Comparison of ENCODE assay signal across 8 mouse cellular contexts in genomic region chr8:72547122-72547801, GRCm38 (mm10). TPM values are rescaled to one million over a fixed set of nuclear protein-coding genes. Genes with fewer than 3 reads are reported as not detected.
DNase-seq lines count a peak whose midpoint lies in the region; ATAC-seq and TF ChIP-seq lines count a peak whose summit lies in the region.

No protein-coding gene starts in this region.

- no peak for TF ChIP-seq POLR2A in lung, adult 2 months (IDR thresholded peaks at IDR 0.05; ENCODE audit: borderline replicate concordance, extremely low read depth, low read depth, low read length)
- TF ChIP-seq POLR2A in brain, embryonic 14.5 days (IDR thresholded peaks at IDR 0.05; ENCODE audit: borderline replicate concordance, extremely low read depth, insufficient read depth, insufficient read length, poor library complexity, severe bottlenecking) = no peak

- WGBS in lung, adult 2 months = 2% methylated on average over 27 of the region's 27 CpGs
- WGBS in kidney, embryonic 16.5 days = under 1% methylated on average over 27 of the region's 27 CpGs
- 3% methylated on average over 27 of the region's 27 CpGs for WGBS in midbrain, embryonic 14.5 days

- ATAC-seq in kidney, embryonic 16.5 days (ENCODE audit: low FRiP score, low TSS enrichment) = 0 out of 2 replicates have a peak, but pooled peaks have one; percentile 0
- no peak; the same call in 1 of the 2 replicates for ATAC-seq in midbrain, embryonic 14.5 days (ENCODE audit: low FRiP score, low TSS enrichment)

- DNase-seq in lung, adult 2 months = no peak
- no peak for DNase-seq in lung, postnatal 14 days
- peak; percentile 4 for DNase-seq in brain, embryonic 14.5 days (ENCODE audit: low read depth)
- DNase-seq in heart, adult 8-10 months (ENCODE audit: low spot score) = peak; percentile 5
- DNase-seq in midbrain, embryonic 14.5 days = no peak
- DNase-seq in testis, postnatal 10 days (ENCODE audit: low spot score) = peak; percentile 61
- DNase-seq in right cerebral cortex, postnatal 36 days (ENCODE audit: low spot score in 2 of 2) = no peak

- H3K9me3 ChIP-seq in kidney, embryonic 16.5 days (ENCODE audit: low read length) = no peaks in the 10 kb centered on the region
- no peaks in the 10 kb centered on the region for H3K9me3 ChIP-seq in midbrain, embryonic 14.5 days (ENCODE audit: control insufficient read depth, low read length)

- H3K4me2 ChIP-seq in kidney, embryonic 16.5 days (replicated peaks; ENCODE audit: low read depth, low read length) = peak overlapping the region; percentile 92
- H3K4me2 ChIP-seq in midbrain, embryonic 14.5 days (ENCODE audit: low read length) = peak overlapping the region; percentile 98

- peaks cover 17% of the 10 kb centered on the region for H3K4me1 ChIP-seq in lung, adult 2 months (ENCODE audit: control insufficient read depth, insufficient read depth, low read length)
- H3K4me1 ChIP-seq in kidney, embryonic 16.5 days (ENCODE audit: insufficient read depth, low read length) = peaks cover 26% of the 10 kb centered on the region
- H3K4me1 ChIP-seq in midbrain, embryonic 14.5 days (ENCODE audit: control insufficient read depth, insufficient read depth, low read length) = peaks cover 24% of the 10 kb centered on the region

- no peak for TF ChIP-seq CTCF in lung, adult 2 months (IDR thresholded peaks at IDR 0.05; ENCODE audit: insufficient read depth, low read length)
- no peak for TF ChIP-seq CTCF in brain, embryonic 14.5 days (IDR thresholded peaks at IDR 0.05; ENCODE audit: borderline replicate concordance, extremely low read depth, insufficient read depth, insufficient read length)

- no peaks in the 10 kb centered on the region for H3K27me3 ChIP-seq in kidney, embryonic 16.5 days (ENCODE audit: insufficient read depth, low read length)
- H3K27me3 ChIP-seq in midbrain, embryonic 14.5 days (ENCODE audit: control insufficient read depth, insufficient read depth, low read length) = no peaks in the 10 kb centered on the region

- H3K27ac ChIP-seq in kidney, embryonic 16.5 days (ENCODE audit: low read length) = peak overlapping the region; percentile 41
- H3K27ac ChIP-seq in midbrain, embryonic 14.5 days (replicated peaks; ENCODE audit: low read depth, low read length) = peak overlapping the region; percentile 89

- peak overlapping the region; percentile 72 for H3K4me3 ChIP-seq in lung, adult 2 months (replicated peaks; ENCODE audit: extremely low read depth, low read depth, low read length)
- H3K4me3 ChIP-seq in kidney, embryonic 16.5 days (ENCODE audit: low read length) = peak overlapping the region; percentile 98
- peak overlapping the region; percentile 96 for H3K4me3 ChIP-seq in midbrain, embryonic 14.5 days (replicated peaks; ENCODE audit: low read depth, low read length)

- H3K36me3 ChIP-seq in kidney, embryonic 16.5 days (ENCODE audit: insufficient read depth, low read length) = peaks cover 10% of the 10 kb centered on the region; the same call in 1 of the 2 replicates
- peaks cover 13% of the 10 kb centered on the region for H3K36me3 ChIP-seq in midbrain, embryonic 14.5 days (ENCODE audit: control insufficient read depth, insufficient read depth, low read length)

- H3K9ac ChIP-seq in kidney, embryonic 16.5 days (replicated peaks; ENCODE audit: low read length) = peak overlapping the region; percentile 87
- peak overlapping the region; percentile 95 for H3K9ac ChIP-seq in midbrain, embryonic 14.5 days (replicated peaks; ENCODE audit: low read length)

RNA-seq across cellular contexts. Expression of gene Med26, which starts 0.8 kb away (rescaled TPM):
- polyA plus RNA-seq in lung, adult 2 months (2012; rRNA removed) = 10.0 and 14.3 TPM in 2 replicates
- polyA plus RNA-seq in brain, embryonic 14.5 days (2012; rRNA removed) = 16.5 and 18.6 TPM in 2 replicates
- 1 to 10 TPM; 6.3 to 8.5 (median 7.6) TPM for total RNA-seq in heart, adult 8-10 months (2022)
- 18.7 and 18.9 TPM in 2 replicates for polyA plus RNA-seq in kidney, embryonic 16.5 days (2015; fragmentation: Nextera tagmentation; extraction: Ambion mirVana)
- polyA plus RNA-seq in midbrain, embryonic 14.5 days (2014; fragmentation: Nextera tagmentation; extraction: Ambion mirVana) = 14.3 and 16.4 TPM in 2 replicates

RNA-seq across cellular contexts. Expression of gene Smim7, which starts 23.6 kb away (rescaled TPM):
- 42.2 and 48.3 TPM in 2 replicates for polyA plus RNA-seq in lung, adult 2 months (2012; rRNA removed)
- polyA plus RNA-seq in brain, embryonic 14.5 days (2012; rRNA removed) = 82.4 and 87.4 TPM in 2 replicates
- 100 to 1,000 TPM; 117 to 141 (median 135) TPM for total RNA-seq in heart, adult 8-10 months (2022)
- polyA plus RNA-seq in kidney, embryonic 16.5 days (2015; fragmentation: Nextera tagmentation; extraction: Ambion mirVana) = 114 and 116 TPM in 2 replicates
- polyA plus RNA-seq in midbrain, embryonic 14.5 days (2014; fragmentation: Nextera tagmentation; extraction: Ambion mirVana) = 142 and 150 TPM in 2 replicates

RNA-seq across cellular contexts. Expression of gene Tmem38a, which starts 24.6 kb away (rescaled TPM):
- polyA plus RNA-seq in lung, adult 2 months (2012; rRNA removed) = 39.3 and 101 TPM in 2 replicates
- 28.9 and 32.6 TPM in 2 replicates for polyA plus RNA-seq in brain, embryonic 14.5 days (2012; rRNA removed)
- 100 to 1,000 TPM; 501 to 520 (median 513) TPM for total RNA-seq in heart, adult 8-10 months (2022)
- 25.2 and 26.3 TPM in 2 replicates for polyA plus RNA-seq in kidney, embryonic 16.5 days (2015; fragmentation: Nextera tagmentation; extraction: Ambion mirVana)
- polyA plus RNA-seq in midbrain, embryonic 14.5 days (2014; fragmentation: Nextera tagmentation; extraction: Ambion mirVana) = 21.1 and 21.5 TPM in 2 replicates

RNA-seq across cellular contexts. Expression of gene Slc35e1, which starts 54.8 kb away (rescaled TPM):
- polyA plus RNA-seq in lung, adult 2 months (2012; rRNA removed) = 66.5 and 74.9 TPM in 2 replicates
- 41.3 and 43.8 TPM in 2 replicates for polyA plus RNA-seq in brain, embryonic 14.5 days (2012; rRNA removed)
- total RNA-seq in heart, adult 8-10 months (2022) = 10 to 100 TPM; 77.1 to 88.7 (median 82.1) TPM
- 8.0 and 10.1 TPM in 2 replicates for polyA plus RNA-seq in kidney, embryonic 16.5 days (2015; fragmentation: Nextera tagmentation; extraction: Ambion mirVana)
- polyA plus RNA-seq in midbrain, embryonic 14.5 days (2014; fragmentation: Nextera tagmentation; extraction: Ambion mirVana) = 9.7 and 10.0 TPM in 2 replicates

Comparison
In these comparisons a context has a peak if more than half of its experiments do, and no peak if none do; other contexts are left out.
1. DNase-seq: peak in brain, embryonic 14.5 days (single experiment), heart, adult 8-10 months (single experiment) and testis, postnatal 10 days (single experiment); none in lung, adult 2 months (single experiment), lung, postnatal 14 days (single experiment), midbrain, embryonic 14.5 days (single experiment) and right cerebral cortex, postnatal 36 days (0 of 2).
2. Peak in every context shown above with its lines, with median percentiles within 50 percentile points of each other: H3K4me3 ChIP-seq.